Mouse (Mus musculus) spleen, postnatal 14 days (tissue): ENCODE results near the gene Cfb.
"Not testable (repeated sequence)": the region's sequence is repeated elsewhere in the genome, so short reads cannot be mapped to it uniquely, and the experiment has no call there.

ENCODE experiments used
- DNase-seq, 2 experiments: peaks; one replicate each; pipeline ENCODE4 v3.0.0; 2021 to 2022; ENCODE audit warnings: low spot score in 2 of 2

The Cfb gene

GRCm38 (mm10) chr17:34837464-34838324 lies 24.6 kb downstream of the Cfb start:
- DNase-seq: no peak

GRCm38 (mm10) chr17:34836856-34837221 lies 25.5 kb downstream of the Cfb start, which contains the start of the genes Stk19 and Dxo:
Gene Stk19 (minus strand): TSS chr17:34836945.
Gene Dxo (plus strand): TSS chr17:34837019.
- peak; percentile 87 to 93 for DNase-seq

GRCm38 (mm10) chr17:34836155-34836855 lies 26.0 kb downstream of the Cfb start:
- no peak for DNase-seq

GRCm38 (mm10) chr17:34830776-34831175 lies 31.5 kb downstream of the Cfb start:
- DNase-seq: not testable (repeated sequence)

- DNase-seq: no peak
These were observed 47.4 kb downstream of the Cfb start for GRCm38 (mm10) chr17:34814818-34815370.

GRCm38 (mm10) chr17:34813747-34814146 lies 48.6 kb downstream of the Cfb start:
- peak in 1 of 2 experiments; percentile 18 for DNase-seq

- no peak for DNase-seq
These were observed 51.0 kb downstream of the Cfb start for GRCm38 (mm10) chr17:34811275-34811674.

GRCm38 (mm10) chr17:34810811-34811210 lies 51.5 kb downstream of the Cfb start:
- not testable (repeated sequence) for DNase-seq

GRCm38 (mm10) chr17:34810411-34810810 lies 51.9 kb downstream of the Cfb start:
- not testable (repeated sequence) for DNase-seq

GRCm38 (mm10) chr17:34808599-34809205 lies 53.6 kb downstream of the Cfb start:
- no peak for DNase-seq

GRCm38 (mm10) chr17:34807176-34807575 lies 55.1 kb downstream of the Cfb start:
- no peak for DNase-seq
